Mouse (Mus musculus) G1E (cell line): ENCODE data around the gene Kif26a.

ENCODE experiments used
- CTCF ChIP-seq: IDR thresholded peaks from 2 replicates; pipeline ENCODE4 v1.5.1; 2012; ENCODE audit warnings: low read depth, low read length, inconsistent platforms, mixed read lengths
- GATA1 ChIP-seq: IDR thresholded peaks from 2 replicates; pipeline ENCODE4 v1.6.1; 2012; ENCODE audit warnings: borderline replicate concordance, low read length, inconsistent platforms, mixed read lengths
- GATA2 ChIP-seq: IDR thresholded peaks from 2 replicates; pipeline ENCODE4 v1.6.1; 2012; ENCODE audit warnings: low read depth, low read length, inconsistent platforms, borderline replicate concordance
- POLR2AphosphoS5 ChIP-seq: IDR thresholded peaks from 2 replicates; pipeline ENCODE4 v1.6.1; 2012; ENCODE audit warnings: low read depth, low read length, inconsistent platforms; ENCODE audit not compliant: insufficient replicate concordance
- TAL1 ChIP-seq: conservative IDR thresholded peaks from 2 replicates; pipeline ENCODE4 v1.6.1; 2012; ENCODE audit warnings: low read depth, low read length, inconsistent platforms, mixed read lengths

DNA sequence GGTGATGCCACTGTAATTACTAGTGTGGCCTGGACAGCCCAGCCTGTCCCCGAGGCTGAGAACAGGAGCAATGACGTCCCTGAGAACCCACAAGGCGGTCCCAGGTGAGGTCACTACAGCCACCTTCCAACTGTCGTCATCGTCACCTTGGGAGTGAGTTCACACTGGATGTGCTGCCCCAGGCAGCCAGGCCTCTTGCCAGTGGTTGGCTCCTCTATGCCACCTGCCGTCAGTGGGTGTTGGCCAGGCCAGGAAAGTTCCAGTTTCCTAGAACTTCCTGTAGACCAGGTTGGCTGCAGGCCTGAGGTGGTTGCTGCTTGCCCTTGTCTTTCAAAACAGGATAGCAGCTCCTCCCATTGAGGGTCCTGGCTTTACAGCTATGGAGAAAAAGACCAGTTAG, 40.9 kb downstream of the Kif26a start:
- TF ChIP-seq CTCF, result no peak
- TF ChIP-seq GATA2, result no peak
- TF ChIP-seq POLR2AphosphoS5, result no peak
- no peak for TF ChIP-seq TAL1
- no peak for TF ChIP-seq GATA1
